ENCODE assay signal across 8 mouse cellular contexts in genomic region chr8:77490095-77490781, GRCm38 (mm10). TPM values are rescaled to one million over a fixed set of nuclear protein-coding genes. Genes with fewer than 3 reads are reported as not detected.
A peak's percentile ranks its signal among the peaks of the same experiment; 100 is the strongest.
DNase-seq lines count a peak whose midpoint lies in the region; ATAC-seq lines count a peak whose summit lies in the region.

No protein-coding gene starts in this region.

- 28% methylated on average over 4 of the region's 4 CpGs for WGBS in intestine, embryonic 14.5 days
- WGBS in liver, embryonic 16.5 days (ENCODE audit: insufficient replicate concordance): 42% methylated on average over 4 of the region's 4 CpGs

- peak overlapping the region; percentile 93 for H3K27ac ChIP-seq in intestine, embryonic 14.5 days (ENCODE audit: low read depth)
- 0 out of 2 replicates have a peak overlapping the region, but pooled peaks have one; percentile 15 for H3K27ac ChIP-seq in liver, embryonic 16.5 days (ENCODE audit: low read length)

- peak overlapping the region; percentile 86 for H3K4me3 ChIP-seq in megakaryocyte, embryonic 14.5 days (replicated peaks)
- no peak overlapping the region for H3K4me3 ChIP-seq in intestine, embryonic 14.5 days (ENCODE audit: low read depth, low read length)
- no peak overlapping the region for H3K4me3 ChIP-seq in liver, embryonic 16.5 days (ENCODE audit: low read depth, low read length)

- H3K4me1 ChIP-seq in megakaryocyte, embryonic 14.5 days: peaks cover 99% of the 10 kb centered on the region
- peaks cover 61% of the 10 kb centered on the region for H3K4me1 ChIP-seq in intestine, embryonic 14.5 days (replicated peaks; ENCODE audit: control insufficient read depth, insufficient read depth, low read length)
- peaks cover 40% of the 10 kb centered on the region for H3K4me1 ChIP-seq in liver, embryonic 16.5 days (ENCODE audit: control insufficient read depth, low read depth, low read length)

- H3K36me3 ChIP-seq in megakaryocyte, embryonic 14.5 days (replicated peaks; ENCODE audit: low read length): peaks cover 21% of the 10 kb centered on the region
- H3K36me3 ChIP-seq in intestine, embryonic 14.5 days (ENCODE audit: control insufficient read depth, insufficient read depth, low read length): no peaks in the 10 kb centered on the region
- H3K36me3 ChIP-seq in liver, embryonic 16.5 days (ENCODE audit: control insufficient read depth, insufficient read depth): no peaks in the 10 kb centered on the region

- H3K27me3 ChIP-seq in megakaryocyte, embryonic 14.5 days (replicated peaks): no peaks in the 10 kb centered on the region
- no peaks in the 10 kb centered on the region for H3K27me3 ChIP-seq in intestine, embryonic 14.5 days (replicated peaks; ENCODE audit: control insufficient read depth, insufficient read depth, low read length)
- H3K27me3 ChIP-seq in liver, embryonic 16.5 days (ENCODE audit: control insufficient read depth, insufficient read depth, low read depth, low read length): no peaks in the 10 kb centered on the region

- no peak for ATAC-seq in megakaryocyte, adult 5-6 weeks (ENCODE audit: poor library complexity, severe bottlenecking)
- ATAC-seq in intestine, embryonic 14.5 days (replicated peaks; ENCODE audit: low FRiP score, low TSS enrichment, low read depth): peak; percentile 79
- no peak for ATAC-seq in liver, embryonic 16.5 days (ENCODE audit: low read depth)

- no peaks in the 10 kb centered on the region for H3K9me3 ChIP-seq in megakaryocyte, embryonic 14.5 days
- no peaks in the 10 kb centered on the region for H3K9me3 ChIP-seq in intestine, embryonic 14.5 days (ENCODE audit: control insufficient read depth, low read length)
- H3K9me3 ChIP-seq in liver, embryonic 16.5 days (replicated peaks; ENCODE audit: control insufficient read depth, low read length): no peaks in the 10 kb centered on the region

- DNase-seq in fat pad, adult 2 months (ENCODE audit: extremely low read depth, low read depth, low spot score): peak; percentile 75
- DNase-seq in intestine, embryonic 14.5 days (ENCODE audit: low spot score): no peak
- DNase-seq in cerebellum, postnatal 25 days: no peak
- no peak for DNase-seq in cerebellum, postnatal 4 days (ENCODE audit: low spot score in 2 of 2)
- no peak for DNase-seq in spleen, postnatal 4 days (ENCODE audit: low spot score in 2 of 2)

- no peak overlapping the region for H3K4me2 ChIP-seq in intestine, embryonic 14.5 days (ENCODE audit: low read length)
- H3K4me2 ChIP-seq in liver, embryonic 16.5 days (ENCODE audit: low read depth, low read length): no peak overlapping the region

- no peak overlapping the region for H3K9ac ChIP-seq in intestine, embryonic 14.5 days (ENCODE audit: low read length)
- no peak overlapping the region for H3K9ac ChIP-seq in liver, embryonic 16.5 days (ENCODE audit: low read depth, low read length)

RNA-seq across cellular contexts. Expression of gene Arhgap10, which starts 27.5 kb away (rescaled TPM):
- polyA plus RNA-seq in megakaryocyte, embryonic 14.5 days (2012; ENCODE audit: insufficient read depth, low replicate concordance): 88.6 and 107 TPM in 2 replicates
- total RNA-seq in megakaryocyte, adult 5-6 weeks (2015): 3.9 and 5.2 TPM in 2 replicates
- 7.7 and 11.7 TPM in 2 replicates for total RNA-seq in megakaryocyte, adult 5-6 weeks (2017)
- polyA plus RNA-seq in intestine, embryonic 14.5 days (2014; fragmentation: Nextera tagmentation; extraction: Ambion mirVana): 33.6 and 37.0 TPM in 2 replicates
- polyA plus RNA-seq in liver, embryonic 16.5 days (2015; fragmentation: Nextera tagmentation; extraction: Ambion mirVana): 5.7 and 7.0 TPM in 2 replicates

RNA-seq across cellular contexts. Expression of gene Prmt9, which starts 59.0 kb away (rescaled TPM):
- polyA plus RNA-seq in megakaryocyte, embryonic 14.5 days (2012; ENCODE audit: insufficient read depth, low replicate concordance): 1.0 and 1.4 TPM in 2 replicates
- total RNA-seq in megakaryocyte, adult 5-6 weeks (2015): 12.1 and 14.6 TPM in 2 replicates
- total RNA-seq in megakaryocyte, adult 5-6 weeks (2017): 18.6 and 20.2 TPM in 2 replicates
- polyA plus RNA-seq in intestine, embryonic 14.5 days (2014; fragmentation: Nextera tagmentation; extraction: Ambion mirVana): 19.6 and 19.7 TPM in 2 replicates
- polyA plus RNA-seq in liver, embryonic 16.5 days (2015; fragmentation: Nextera tagmentation; extraction: Ambion mirVana): 7.2 and 7.3 TPM in 2 replicates
